Mouse (Mus musculus) common myeloid progenitor, adult 5-6 weeks (primary cell): ENCODE data around the gene Ston2. TPM values are rescaled to one million over a fixed set of nuclear protein-coding genes. Genes with fewer than 3 reads are reported as not detected.
"Not testable (repeated sequence)": the region's sequence is repeated elsewhere in the genome, so short reads cannot be mapped to it uniquely, and the experiment has no call there.

Source experiments
- ATAC-seq: replicated peaks from 2 replicates; pipeline ENCODE4 v1.8.0; 2016; ENCODE audit warnings: low read depth, mild to moderate bottlenecking, moderate TSS enrichment, inconsistent platforms; ENCODE audit not compliant: poor library complexity, severe bottlenecking
- total RNA-seq: library from RNA; stranded (forward); fragments of 200-1000, 187-1606 nt; gene quantifications from 2 replicates; pipeline ENCODE4 v1.2.3, GENCODE M21; 2017

Gene Ston2
- total RNA-seq, 1 experiment from 2014 or later = 3.0 TPM

- ATAC-seq = no peak
These were observed 178.8 kb downstream of the Ston2 start for GRCm38 (mm10) chr12:91609425-91609824.

GRCm38 (mm10) chr12:91607678-91608077, 180.5 kb downstream of the Ston2 start:
- no peak for ATAC-seq

GRCm38 (mm10) chr12:91606651-91607050, 181.5 kb downstream of the Ston2 start:
- no peak for ATAC-seq

GRCm38 (mm10) chr12:91604600-91604999, 183.6 kb downstream of the Ston2 start:
- ATAC-seq = 0 out of 2 replicates have a peak, but pooled peaks have one; percentile 11

GRCm38 (mm10) chr12:91592128-91592527, 196.1 kb downstream of the Ston2 start:
- peak; percentile 31 for ATAC-seq

- ATAC-seq = no peak
These were observed 197.0 kb downstream of the Ston2 start for GRCm38 (mm10) chr12:91591191-91591590.

DNA sequence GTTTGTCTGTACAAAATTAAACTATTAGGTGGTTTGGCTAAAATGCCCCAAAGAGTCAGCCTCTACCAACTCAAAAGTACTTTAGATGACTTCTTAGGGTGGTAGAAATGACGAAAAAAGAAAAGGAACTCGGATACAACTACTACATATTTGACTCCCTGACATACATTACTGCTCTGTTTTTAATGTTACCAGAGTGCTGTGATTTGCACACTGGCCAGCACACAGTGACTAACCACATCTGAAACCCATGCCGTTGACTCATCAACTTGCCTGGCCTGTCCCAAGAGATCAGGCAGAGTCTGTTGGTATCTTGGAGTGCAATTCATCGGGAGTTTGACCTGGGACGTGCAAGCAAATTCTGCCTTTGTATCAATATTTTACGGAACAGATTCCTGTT, 197.5 kb downstream of the Ston2 start:
- ATAC-seq = no peak

GRCm38 (mm10) chr12:91589847-91590690, 198.1 kb downstream of the Ston2 start, which contains the start of gene Gtf2a1:
Gene Gtf2a1 (minus strand): TSS chr12:91590487.
- ATAC-seq = peak; percentile 61

DNA sequence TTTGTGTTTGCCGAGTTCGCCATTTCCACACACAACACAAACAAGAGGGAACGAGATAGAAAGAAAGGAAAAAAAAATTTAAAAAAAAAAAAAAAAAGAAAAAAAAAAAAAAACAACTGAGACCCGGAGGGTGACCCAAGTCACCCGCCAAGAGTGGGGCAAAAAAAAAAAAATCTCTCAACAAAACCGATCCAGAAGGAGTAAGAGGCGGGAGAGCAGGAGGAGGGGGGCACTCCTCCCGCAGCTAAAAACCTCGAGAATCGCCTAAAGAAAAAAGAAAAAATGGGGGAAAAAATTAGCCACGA, 198.7 kb downstream of the Ston2 start:
- ATAC-seq = no peak

- no peak for ATAC-seq
These were observed 199.3 kb downstream of the Ston2 start for GRCm38 (mm10) chr12:91588670-91589541.

- peak; percentile 60 for ATAC-seq
These were observed 200.0 kb downstream of the Ston2 start for GRCm38 (mm10) chr12:91588176-91588669.

DNA sequence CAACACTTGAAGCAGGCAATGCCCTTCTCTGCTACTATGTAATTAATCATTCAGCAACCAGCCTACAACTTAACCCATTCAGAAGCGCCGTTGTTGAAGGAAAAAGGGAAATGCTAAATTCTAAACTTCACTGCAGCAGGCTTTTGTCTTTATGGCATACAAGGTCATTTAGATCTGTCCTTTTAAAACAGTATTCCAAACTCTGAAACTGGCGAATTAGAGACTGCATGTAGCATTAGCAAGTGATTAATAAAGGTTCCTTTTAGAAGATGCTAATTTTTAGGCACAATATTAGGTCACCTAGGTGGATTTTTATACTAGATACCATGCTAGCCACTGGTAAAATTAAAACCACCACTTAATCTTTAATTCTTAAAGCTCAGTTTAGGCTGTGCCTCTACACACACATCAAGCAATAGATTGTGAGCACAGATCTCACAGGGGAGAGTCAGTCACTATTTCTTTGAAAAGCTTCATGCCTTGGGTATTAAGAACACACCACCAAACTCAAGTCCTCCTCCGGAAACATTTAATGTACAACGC, 200.6 kb downstream of the Ston2 start:
- ATAC-seq = no peak

DNA sequence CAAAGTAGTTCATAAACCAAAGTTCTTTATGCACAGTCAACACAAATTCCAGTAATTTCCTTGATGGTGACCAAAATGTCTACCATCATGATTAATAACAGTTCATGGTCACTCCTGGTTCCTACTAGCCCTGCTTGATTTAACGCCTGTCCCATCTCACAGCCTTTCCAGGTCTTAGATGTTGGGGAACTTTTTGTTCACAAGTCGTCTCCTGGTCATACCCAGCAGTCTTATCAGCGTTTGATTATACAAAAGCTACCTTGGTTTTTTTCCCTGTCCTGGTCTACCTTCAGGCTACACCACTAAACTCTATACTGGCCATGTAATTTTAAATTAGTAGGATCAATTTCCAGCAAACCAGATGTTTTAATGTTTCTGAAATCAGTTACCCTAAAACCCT, 201.1 kb downstream of the Ston2 start:
- ATAC-seq = no peak

DNA sequence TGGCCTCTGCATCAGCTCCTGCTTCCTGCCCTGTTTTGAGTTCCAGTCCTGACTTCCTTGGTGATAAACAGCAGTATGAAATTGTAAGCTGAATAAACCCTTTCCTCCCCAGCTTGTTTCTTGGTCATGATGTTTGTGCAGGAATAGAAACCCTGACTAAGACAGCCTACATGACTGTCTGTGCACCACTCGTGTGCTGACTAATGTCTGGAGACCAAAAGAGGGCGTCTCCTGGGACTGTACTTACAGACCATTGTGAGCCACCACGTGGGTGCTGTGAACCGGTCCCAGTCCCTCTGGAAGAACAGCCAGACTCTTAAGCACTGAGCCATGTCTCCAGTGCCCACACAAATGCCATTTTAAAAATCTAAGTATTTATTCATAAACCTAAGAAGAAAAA, 202.4 kb downstream of the Ston2 start:
- not testable (repeated sequence) for ATAC-seq

GRCm38 (mm10) chr12:91585206-91585605, 203.0 kb downstream of the Ston2 start:
- ATAC-seq = peak; percentile 27

- no peak for ATAC-seq
These were observed 204.8 kb downstream of the Ston2 start for GRCm38 (mm10) chr12:91583409-91583808.

Other genes with a start within 250 kb of the Ston2 start
- gene Gtf2a1, start 197.9 kb downstream of the Ston2 start, total RNA-seq = 35.4 and 44.0 TPM in 2 replicates
- 48.1 and 67.9 TPM in 2 replicates for gene Sel1l, start 60.8 kb upstream of the Ston2 start, total RNA-seq